Mouse (Mus musculus) CH12.LX (cell line): Measurements from ENCODE around the gene Stk33. TPM values are rescaled to one million over a fixed set of nuclear protein-coding genes. Genes with fewer than 3 reads are reported as not detected.

Experiments
- DNase-seq: peaks from one replicate; pipeline ENCODE4 v3.0.0-alpha.2; 2013; ENCODE audit errors: extremely low read depth
- H3K27ac ChIP-seq: 2 replicates; pipeline ENCODE4 v1.5.1; 2012; ENCODE audit warnings: low read depth, mild to moderate bottlenecking, control low read depth, moderate library complexity; ENCODE audit not compliant: insufficient read depth
- H3K27me3 ChIP-seq: replicated peaks from 2 replicates; pipeline ENCODE3; 2012; ENCODE audit warnings: inconsistent platforms
- H3K36me3 ChIP-seq, 2 experiments: replicated peaks in 1 of 2; 2 replicates each; pipeline versions ENCODE3 to v1.6.1; 2012; ENCODE audit warnings: inconsistent platforms in 1 of 2, low read length in 1 of 2, mild to moderate bottlenecking in 1 of 2, mixed read lengths in 1 of 2, moderate library complexity in 1 of 2; ENCODE audit not compliant: control insufficient read depth in 1 of 2, insufficient read depth in 1 of 2
- H3K4me1 ChIP-seq, 2 experiments: 2 replicates each; pipeline ENCODE4 v1.6.1; 2012; ENCODE audit warnings: inconsistent platforms in 1 of 2, moderate library complexity in 1 of 2; ENCODE audit not compliant: insufficient read depth in 2 of 2, control insufficient read depth in 1 of 2
- H3K4me2 ChIP-seq: 2 replicates; pipeline ENCODE4 v1.6.1; 2012; ENCODE audit warnings: low read depth, mild to moderate bottlenecking, control low read depth; ENCODE audit not compliant: poor library complexity, insufficient read depth, severe bottlenecking
- H3K4me3 ChIP-seq, 3 experiments: fragments of 150-350 bp in 1 of 3; sonication (generic) in 1 of 3; replicated peaks in 1 of 3; 2 replicates each; pipeline versions ENCODE3 to v1.5.1; 2011 to 2012; ENCODE audit warnings: low read depth in 2 of 3, low read length in 2 of 3, mild to moderate bottlenecking in 2 of 3, moderate library complexity in 2 of 3, control low read depth in 1 of 3, improper control_type of control experiment in 1 of 3, inconsistent platforms in 1 of 3, mixed read lengths in 1 of 3; ENCODE audit not compliant: poor library complexity in 1 of 3
- H3K79me2 ChIP-seq: replicated peaks from 2 replicates; pipeline ENCODE4 v1.6.1; 2012; ENCODE audit warnings: mild to moderate bottlenecking, moderate library complexity; ENCODE audit not compliant: control insufficient read depth, poor library complexity, insufficient read depth, severe bottlenecking; ENCODE audit errors: extremely low read depth
- H3K9ac ChIP-seq: 2 replicates; pipeline ENCODE4 v1.6.1; 2012; ENCODE audit warnings: low read depth, mild to moderate bottlenecking, control low read depth, moderate library complexity; ENCODE audit not compliant: insufficient read depth
- H3K9me3 ChIP-seq: replicated peaks from 2 replicates; pipeline ENCODE3; 2012; ENCODE audit warnings: low read length, inconsistent platforms, mixed read lengths
- BHLHE40 ChIP-seq: IDR thresholded peaks from 2 replicates; pipeline ENCODE4 v1.6.1; 2011; ENCODE audit warnings: mild to moderate bottlenecking, low read depth, low read length, improper control_type of control experiment
- CHD1 ChIP-seq: IDR thresholded peaks from 2 replicates; pipeline ENCODE4 v1.6.1; 2012; ENCODE audit warnings: low read depth, low read length, improper control_type of control experiment, inconsistent platforms
- CHD2 ChIP-seq: IDR thresholded peaks from 2 replicates; pipeline ENCODE4 v1.6.1; 2011; ENCODE audit warnings: low read length, improper control_type of control experiment
- EP300 ChIP-seq: IDR thresholded peaks from 2 replicates; pipeline ENCODE4 v1.6.1; 2011; ENCODE audit warnings: low read length, improper control_type of control experiment
- ETS1 ChIP-seq: conservative IDR thresholded peaks from 2 replicates; pipeline ENCODE4 v1.6.1; 2012; ENCODE audit warnings: low read depth, mild to moderate bottlenecking, inconsistent platforms, low read length, improper control_type of control experiment, moderate library complexity
- HCFC1 ChIP-seq: IDR thresholded peaks from 2 replicates; pipeline ENCODE4 v1.6.1; 2012; ENCODE audit warnings: low read depth, mild to moderate bottlenecking, inconsistent platforms, low read length, improper control_type of control experiment
- JUN ChIP-seq: IDR thresholded peaks from 2 replicates; pipeline ENCODE4 v1.6.1; 2011; ENCODE audit warnings: low read depth, mild to moderate bottlenecking, low read length, improper control_type of control experiment, moderate library complexity; ENCODE audit not compliant: insufficient read depth
- MAFK ChIP-seq: IDR thresholded peaks from 2 replicates; pipeline ENCODE4 v1.6.1; 2011; ENCODE audit warnings: low read length, improper control_type of control experiment; ENCODE audit not compliant: insufficient replicate concordance
- MAZ ChIP-seq: IDR thresholded peaks from 2 replicates; pipeline ENCODE4 v1.6.1; 2012; ENCODE audit warnings: low read depth, mild to moderate bottlenecking, inconsistent platforms, low read length, improper control_type of control experiment, moderate library complexity
- MEF2A ChIP-seq: IDR thresholded peaks from 2 replicates; pipeline ENCODE4 v1.6.1; 2014; ENCODE audit warnings: low read depth, mild to moderate bottlenecking, inconsistent platforms, low read length, improper control_type of control experiment, borderline replicate concordance
- MXI1 ChIP-seq: IDR thresholded peaks from 2 replicates; pipeline ENCODE4 v1.6.1; 2011; ENCODE audit warnings: mild to moderate bottlenecking, low read depth, low read length, improper control_type of control experiment
- NRF1 ChIP-seq: IDR thresholded peaks from 2 replicates; pipeline ENCODE4 v1.6.1; 2014; ENCODE audit warnings: low read depth, mild to moderate bottlenecking, inconsistent platforms, low read length, improper control_type of control experiment, moderate library complexity
- PAX5 ChIP-seq: IDR thresholded peaks from 2 replicates; pipeline ENCODE4 v1.6.1; 2012; ENCODE audit warnings: low read length, inconsistent platforms, mixed read lengths
- POLR2A ChIP-seq: IDR thresholded peaks from 2 replicates; pipeline ENCODE4 v1.6.1; 2011; ENCODE audit warnings: low read depth, mild to moderate bottlenecking, improper control_type of control experiment, low read length
- POLR2AphosphoS2 ChIP-seq: IDR thresholded peaks from 2 replicates; pipeline ENCODE4 v1.6.1; 2011; ENCODE audit warnings: low read depth, low read length, improper control_type of control experiment
- RAD21 ChIP-seq: IDR thresholded peaks from 2 replicates; pipeline ENCODE4 v1.6.1; 2011; ENCODE audit warnings: low read depth, mild to moderate bottlenecking, low read length, improper control_type of control experiment, moderate library complexity
- RCOR1 ChIP-seq: conservative IDR thresholded peaks from 2 replicates; pipeline ENCODE4 v1.6.1; 2012; ENCODE audit warnings: low read depth, mild to moderate bottlenecking, inconsistent platforms, low read length, improper control_type of control experiment
- SIN3A ChIP-seq: IDR thresholded peaks from 2 replicates; pipeline ENCODE4 v1.6.1; 2012; ENCODE audit warnings: low read length, improper control_type of control experiment, inconsistent platforms
- SMC3 ChIP-seq: IDR thresholded peaks from 2 replicates; pipeline ENCODE4 v1.6.1; 2011; ENCODE audit warnings: low read depth, low read length, improper control_type of control experiment
- TCF12 ChIP-seq: IDR thresholded peaks from 2 replicates; pipeline ENCODE4 v1.6.1; 2014; ENCODE audit warnings: low read depth, mild to moderate bottlenecking, inconsistent platforms, low read length, improper control_type of control experiment
- USF2 ChIP-seq: conservative IDR thresholded peaks from 2 replicates; pipeline ENCODE4 v1.6.1; 2011; ENCODE audit warnings: low read depth, low read length, improper control_type of control experiment
- ZMIZ1 ChIP-seq: IDR thresholded peaks from 2 replicates; pipeline ENCODE4 v1.6.1; 2012; ENCODE audit warnings: low read depth, mild to moderate bottlenecking, inconsistent platforms, low read length, improper control_type of control experiment
- ZNF384 ChIP-seq: IDR thresholded peaks from 2 replicates; pipeline ENCODE4 v1.6.1; 2012; ENCODE audit warnings: low read depth, low read length, improper control_type of control experiment, inconsistent platforms
- dilution Hi-C: fragments of 300-500 bp; cut with MboI; formaldehyde crosslinking; loops from 2 replicates; pipeline ENCODE4 v1.14.3; 2020; ENCODE audit warnings: low sequenced_read_pairs; ENCODE audit not compliant: extremely low pct_unique_long_range_greater_than_20kb, extremely low pct_ligation_motif_present
- in situ Hi-C: fragments of 300-500 bp; cut with MboI; formaldehyde crosslinking; loops from 3 replicates; pipeline ENCODE4 v1.14.3; 2019; ENCODE audit warnings: low sequenced_read_pairs, low pct_ligation_motif_present, low pct_unique_long_range_greater_than_20kb, mixed read lengths
- polyA plus RNA-seq: library from polyadenylated mRNA; unstranded; fragments of >175 nt; gene quantifications from 2 replicates; pipeline ENCODE4 v1.2.1, GENCODE M21; 2012; ENCODE audit warnings: low read depth; ENCODE audit not compliant: insufficient read length
- total RNA-seq, 2 experiments: library from RNA; depleted of rRNA; stranded (reverse); fragments of 300-350 nt in 1 of 2; fragments of >200 nt in 1 of 2; gene quantifications; 2 replicates each; pipeline ENCODE4 v1.2.3; 2012 to 2014

Stk33 gene
- total and polyA plus RNA-seq, 3 experiments, result not detected

DNA sequence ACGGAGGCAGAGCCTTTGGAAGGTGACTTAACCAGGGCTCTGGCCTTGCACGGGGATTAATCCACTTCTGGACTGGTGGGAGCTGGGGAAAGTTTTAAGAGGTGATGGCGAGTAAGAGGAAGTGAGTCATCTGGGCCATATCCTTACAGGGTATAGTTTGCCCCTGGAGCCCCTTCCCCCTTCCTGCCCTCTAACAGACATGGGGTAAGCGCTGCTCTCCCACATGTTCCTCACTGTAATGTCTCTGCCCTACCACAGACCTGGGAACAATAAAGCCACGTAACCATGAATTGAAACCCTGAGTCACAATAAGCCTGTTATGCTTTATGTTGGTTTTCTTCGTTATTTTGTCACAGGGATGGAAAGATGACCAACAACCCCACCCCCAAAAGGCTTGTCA lies 17.7 kb upstream of the Stk33 start:
- Histone ChIP-seq H3K4me3 (no peak overlapping the region), H3K27ac (no peak overlapping the region), H3K9ac (no peak overlapping the region), H3K9me3 (no peaks in the 10 kb centered on the region), H3K4me1 (peaks cover 12 to 16% of the 10 kb centered on the region in 2 experiments), H3K4me2 (no peak overlapping the region), H3K79me2 (no peaks in the 10 kb centered on the region), H3K36me3 (no peaks in the 10 kb centered on the region), H3K27me3 (no peaks in the 10 kb centered on the region)
- TF ChIP-seq EP300 (no peak), RCOR1 (no peak), MAZ (no peak), SMC3 (no peak), MAFK (no peak), POLR2AphosphoS2 (no peak), PAX5 (no peak), POLR2A (no peak), RAD21 (no peak), MEF2A (no peak), BHLHE40 (no peak), TCF12 (no peak), ETS1 (no peak), ZNF384 (no peak), NRF1 (no peak), HCFC1 (no peak), SIN3A (no peak), USF2 (no peak)
- no peak for DNase-seq
- in situ Hi-C loops, result no loop called here
- dilution Hi-C loops, result no loop called here

GRCm38 (mm10) chr7:109455748-109456147 lies 16.9 kb upstream of the Stk33 start:
- Histone ChIP-seq H3K79me2 (no peaks in the 10 kb centered on the region), H3K9ac (no peak overlapping the region), H3K9me3 (no peaks in the 10 kb centered on the region), H3K36me3 (no peaks in the 10 kb centered on the region), H3K4me3 (no peak overlapping the region), H3K27me3 (no peaks in the 10 kb centered on the region), H3K4me1 (peaks cover 12 to 16% of the 10 kb centered on the region in 2 experiments), H3K4me2 (no peak overlapping the region), H3K27ac (no peak overlapping the region)
- TF ChIP-seq CHD1 (no peak), MAFK (no peak), ZMIZ1 (no peak), MXI1 (no peak), HCFC1 (no peak), EP300 (no peak), PAX5 (no peak), RAD21 (no peak), JUN (no peak), ETS1 (no peak), NRF1 (no peak), CHD2 (no peak)
- dilution Hi-C loops, result no loop called here
- no peak for DNase-seq
- in situ Hi-C loops, result no loop called here
